Mouse (Mus musculus) adrenal gland, postnatal 14 days (tissue): ENCODE results near the gene Kcnk10. TPM values are rescaled to one million over a fixed set of nuclear protein-coding genes. Genes with fewer than 3 reads are reported as not detected.

Source experiments
- DNase-seq: peaks from one replicate; pipeline ENCODE4 v3.0.0; 2021; ENCODE audit warnings: mixed read lengths
- total RNA-seq: library from RNA; stranded (reverse); gene quantifications from 2 replicates; pipeline ENCODE4 v1.2.3, GENCODE M21; 2021

The Kcnk10 gene
- total RNA-seq, 1 experiment from 2014 or later: 0.33 TPM

- no peak for DNase-seq
These were observed 58.1 kb downstream of the Kcnk10 start for GRCm38 (mm10) chr12:98519866-98520567.

- DNase-seq: no peak
These were observed 72.5 kb downstream of the Kcnk10 start for GRCm38 (mm10) chr12:98505601-98506000.

- DNase-seq: no peak
These were observed 76.4 kb downstream of the Kcnk10 start for GRCm38 (mm10) chr12:98501528-98502280.

GRCm38 (mm10) chr12:98501045-98501444 is 77.1 kb downstream of the Kcnk10 start:
- DNase-seq: no peak

- DNase-seq: no peak
These were observed 96.7 kb downstream of the Kcnk10 start for GRCm38 (mm10) chr12:98481460-98481859.

- DNase-seq: no peak
These were observed 97.1 kb downstream of the Kcnk10 start for GRCm38 (mm10) chr12:98481048-98481447.

- DNase-seq: no peak
These were observed 100.2 kb downstream of the Kcnk10 start for GRCm38 (mm10) chr12:98477673-98478461.

GRCm38 (mm10) chr12:98471232-98471631 is 106.9 kb downstream of the Kcnk10 start:
- no peak for DNase-seq

GRCm38 (mm10) chr12:98470097-98470496 is 108.0 kb downstream of the Kcnk10 start:
- no peak for DNase-seq

- no peak for DNase-seq
These were observed 110.3 kb downstream of the Kcnk10 start for GRCm38 (mm10) chr12:98467793-98468192.

- peak; percentile 20 for DNase-seq
These were observed 118.2 kb downstream of the Kcnk10 start for GRCm38 (mm10) chr12:98459889-98460288.

- DNase-seq: no peak
These were observed 119.2 kb downstream of the Kcnk10 start for GRCm38 (mm10) chr12:98458944-98459343.

- DNase-seq: no peak
These were observed 119.6 kb downstream of the Kcnk10 start for GRCm38 (mm10) chr12:98458516-98458915.

GRCm38 (mm10) chr12:98453161-98453560 is 124.9 kb downstream of the Kcnk10 start:
- no peak for DNase-seq

- no peak for DNase-seq
These were observed 125.5 kb downstream of the Kcnk10 start for GRCm38 (mm10) chr12:98452646-98453045.

GRCm38 (mm10) chr12:98445637-98446036 is 132.5 kb downstream of the Kcnk10 start:
- no peak for DNase-seq

- DNase-seq: no peak
These were observed 133.2 kb downstream of the Kcnk10 start for GRCm38 (mm10) chr12:98444860-98445259.

GRCm38 (mm10) chr12:98443754-98444153 is 134.4 kb downstream of the Kcnk10 start:
- no peak for DNase-seq

GRCm38 (mm10) chr12:98438080-98438479 is 140.0 kb downstream of the Kcnk10 start:
- peak; percentile 10 for DNase-seq

- no peak for DNase-seq
These were observed 147.4 kb downstream of the Kcnk10 start for GRCm38 (mm10) chr12:98430683-98431082.

- DNase-seq: no peak
These were observed 156.8 kb downstream of the Kcnk10 start for GRCm38 (mm10) chr12:98421340-98421739.

- no peak for DNase-seq
These were observed 158.3 kb downstream of the Kcnk10 start for GRCm38 (mm10) chr12:98419849-98420248.

- no peak for DNase-seq
These were observed 168.5 kb downstream of the Kcnk10 start for GRCm38 (mm10) chr12:98409580-98409979.
